Mouse (Mus musculus) brain, embryonic 14.5 days (tissue): ENCODE measurements at regions not wholly inside any gene's neighbourhood (a gene's known extent, or its start where the extent isn't known, plus 50 kb on each side); places are given as distances from the start of the nearest gene placed in this dataset.

Source experiments
- DNase-seq: peaks from one replicate; pipeline ENCODE4 v3.0.0-alpha.2; 2011; ENCODE audit warnings: low read depth
- CTCF ChIP-seq: fragments of 200-500 bp; IDR thresholded peaks from 2 replicates; pipeline ENCODE4 v1.5.1; 2012; ENCODE audit warnings: inconsistent platforms, mild to moderate bottlenecking, moderate library complexity, borderline replicate concordance; ENCODE audit not compliant: insufficient read depth, insufficient read length; ENCODE audit errors: extremely low read depth
- POLR2A ChIP-seq: fragments of 200-500 bp; IDR thresholded peaks from 2 replicates; pipeline ENCODE4 v1.6.1; 2012; ENCODE audit warnings: mild to moderate bottlenecking, inconsistent platforms, borderline replicate concordance; ENCODE audit not compliant: poor library complexity, insufficient read depth, insufficient read length, severe bottlenecking; ENCODE audit errors: extremely low read depth

DNA sequence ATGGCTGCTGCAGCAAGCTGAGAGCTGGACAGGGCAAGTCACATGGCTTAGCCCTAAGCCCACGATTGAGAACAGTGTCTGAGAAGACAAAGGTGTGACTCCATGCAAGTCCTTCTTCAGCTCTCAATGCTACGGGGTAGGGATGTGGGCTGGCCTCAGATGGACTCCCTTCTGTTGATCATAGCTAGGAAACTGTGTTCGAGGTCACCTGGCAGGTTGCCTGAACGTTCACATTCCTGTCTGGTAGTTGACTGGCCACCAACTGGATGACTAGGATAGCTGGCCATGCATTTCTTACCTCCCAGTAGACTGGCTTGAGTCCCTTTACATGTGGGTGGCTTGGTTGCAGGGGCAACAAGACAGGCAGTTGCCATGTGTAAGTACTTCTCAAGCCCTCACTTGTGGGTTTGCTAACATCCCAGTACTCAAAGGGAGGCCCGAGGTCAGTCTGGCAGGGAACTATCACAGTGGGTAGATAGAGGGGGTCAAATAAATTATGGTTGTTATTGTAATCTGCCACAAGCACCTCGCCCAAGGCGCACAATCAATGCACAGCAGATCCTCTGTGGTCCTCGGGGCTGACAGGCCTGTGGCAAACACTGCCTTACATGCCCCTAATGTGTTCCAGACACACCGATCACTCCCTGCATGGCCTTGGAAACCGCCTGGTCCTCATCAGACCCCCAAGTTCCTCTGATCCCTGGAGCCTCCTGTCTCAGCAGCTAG lies 107.5 kb downstream of the Tex36 start:
- no peak for TF ChIP-seq POLR2A
- DNase-seq: no peak

DNA sequence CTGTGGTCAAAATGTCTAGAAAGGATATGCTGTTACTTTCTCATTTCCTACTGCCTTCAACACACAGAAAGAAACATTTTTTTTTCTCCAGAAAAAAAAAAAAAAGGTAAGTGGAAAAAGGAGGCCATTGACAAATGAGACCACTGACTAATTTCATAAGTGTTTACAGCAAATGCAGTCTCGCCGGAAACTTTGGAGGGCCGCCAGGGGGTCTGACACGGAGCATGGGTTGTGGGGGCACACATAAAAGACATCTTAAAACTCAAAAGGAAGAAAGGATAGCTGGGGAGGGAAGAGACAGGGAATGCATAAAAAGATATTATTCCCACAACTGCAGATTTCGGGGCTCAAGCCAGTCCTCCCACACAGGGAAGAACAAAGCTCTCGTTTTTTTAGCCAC lies 109.3 kb downstream of the Tex36 start:
- TF ChIP-seq CTCF (no peak), POLR2A (no peak)
- no peak for DNase-seq

DNA sequence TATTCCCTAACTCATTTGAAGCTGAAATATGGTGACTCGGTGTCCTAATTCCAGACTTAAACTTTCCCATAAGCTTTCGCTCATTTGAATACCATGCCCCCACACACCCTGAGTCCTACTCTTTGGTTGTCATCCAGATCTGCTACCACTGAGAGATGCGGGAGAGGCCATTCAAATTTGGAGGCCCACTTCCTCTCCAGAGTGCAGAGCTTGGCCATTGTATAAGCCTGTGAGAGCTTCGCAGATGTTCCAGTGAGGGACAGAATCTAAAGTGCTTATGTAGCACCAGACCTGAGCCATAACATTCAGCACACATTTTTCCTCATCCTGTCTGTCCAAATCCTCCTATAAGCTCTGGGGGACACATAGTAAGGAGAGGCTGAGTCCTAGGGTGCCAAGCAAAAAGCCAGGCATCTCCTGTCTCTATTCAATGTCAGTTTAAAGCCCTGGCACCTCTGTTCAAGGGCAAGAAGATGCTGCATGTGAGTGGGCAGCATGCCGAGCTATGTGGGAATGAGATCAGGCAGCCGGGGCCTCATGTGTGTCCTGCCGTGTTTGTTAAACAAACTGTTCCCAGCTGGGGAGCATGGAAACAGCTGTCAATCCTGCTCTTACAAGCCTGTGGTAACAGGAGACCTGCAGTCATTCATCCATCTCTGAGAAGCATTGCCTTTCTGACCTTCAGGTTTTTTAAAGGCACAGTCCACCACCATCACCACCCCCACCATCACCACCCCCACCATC lies 113.9 kb downstream of the Tex36 start:
- DNase-seq: peak; percentile 54
- TF ChIP-seq POLR2A (no peak), CTCF (no peak)

GRCm38 (mm10) chr7:133484430-133484841 lies 117.5 kb downstream of the Tex36 start:
- DNase-seq: no peak
- no peak for TF ChIP-seq CTCF
- TF ChIP-seq POLR2A: no peak

GRCm38 (mm10) chr7:133481529-133481928 lies 120.4 kb downstream of the Tex36 start:
- TF ChIP-seq CTCF (no peak), POLR2A (no peak)
- DNase-seq: no peak

DNA sequence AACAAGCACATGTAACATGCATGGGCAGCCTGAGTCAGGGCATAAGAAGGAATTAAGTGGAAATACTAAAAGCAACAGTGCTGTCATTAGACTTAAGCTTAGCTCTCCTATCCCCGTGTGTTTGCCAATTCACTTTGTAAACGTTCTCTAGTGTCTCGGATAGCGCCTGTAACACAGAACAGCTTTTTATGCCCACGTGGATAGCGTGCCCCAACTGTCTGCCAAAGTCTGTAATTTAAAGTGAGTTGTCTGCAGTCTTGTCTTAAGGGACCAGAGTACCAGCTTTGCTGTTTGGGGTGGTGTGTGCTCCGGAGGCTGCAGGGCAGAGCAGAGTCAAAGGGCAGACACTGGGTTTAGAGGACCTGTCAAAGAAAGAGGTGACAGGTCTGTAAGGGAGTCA lies 122.3 kb downstream of the Tex36 start:
- TF ChIP-seq CTCF (no peak), POLR2A (no peak)
- no peak for DNase-seq

- TF ChIP-seq POLR2A: no peak
- peak; percentile 41; the same call in 1 of the 2 replicates for TF ChIP-seq CTCF
Observed at GRCm38 (mm10) chr7:133477933-133478332, 124.0 kb downstream of the Tex36 start.

GRCm38 (mm10) chr7:133477221-133477620 lies 124.7 kb downstream of the Tex36 start:
- DNase-seq: peak; percentile 76
- TF ChIP-seq CTCF: no peak
- no peak for TF ChIP-seq POLR2A

More at GRCm38 (mm10) chr7:133477933-133478332, 124.0 kb downstream of the Tex36 start:
- no peak for DNase-seq

DNA sequence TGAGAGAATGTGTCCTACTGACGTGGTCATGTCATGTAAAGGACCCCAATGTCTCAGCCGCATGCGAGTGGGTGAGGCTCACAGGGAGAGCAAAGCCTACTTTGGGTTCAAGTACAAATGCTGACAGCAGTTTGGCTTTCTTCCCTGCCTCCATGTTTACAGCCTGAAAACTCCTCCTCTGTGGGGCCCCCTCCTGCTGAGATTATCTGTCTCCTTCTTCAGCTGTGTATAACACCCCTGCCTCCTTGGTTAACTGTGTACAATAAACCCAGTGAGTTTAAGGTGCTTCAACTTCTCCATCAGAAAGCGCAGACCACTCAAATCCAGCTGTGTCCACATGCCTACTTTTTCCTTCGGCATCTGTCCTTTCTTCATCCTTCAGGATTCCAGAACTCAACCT lies 130.3 kb downstream of the Tex36 start:
- TF ChIP-seq CTCF: no peak
- no peak for TF ChIP-seq POLR2A
- DNase-seq: no peak

- TF ChIP-seq CTCF (no peak), POLR2A (no peak)
- DNase-seq: no peak
Observed at GRCm38 (mm10) chr7:133470620-133470958, 131.4 kb downstream of the Tex36 start.

- TF ChIP-seq CTCF: no peak
- TF ChIP-seq POLR2A: no peak
- no peak for DNase-seq
Observed at GRCm38 (mm10) chr7:133469952-133470619, 131.9 kb downstream of the Tex36 start.
